Mouse (Mus musculus) forebrain, embryonic 11.5 days (tissue): ENCODE results near the gene Rpl13a. TPM values are rescaled to one million over a fixed set of nuclear protein-coding genes. Genes with fewer than 3 reads are reported as not detected.
"Not testable (repeated sequence)": the region's sequence is repeated elsewhere in the genome, so short reads cannot be mapped to it uniquely, and the experiment has no call there.

Source experiments
- ATAC-seq: fragments of 200-750 bp; cut with Nextera tagmentation; replicated peaks from 2 replicates; pipeline ENCODE4 v1.8.0; 2017; ENCODE audit warnings: moderate TSS enrichment; ENCODE audit not compliant: low FRiP score
- DNase-seq: peaks from one replicate; pipeline ENCODE4 v3.0.0-alpha.2; 2017; ENCODE audit warnings: low spot score
- H3K27ac ChIP-seq: fragments of 300-500 bp; sonication (generic); 2 replicates; pipeline ENCODE4 v1.5.1; 2014; ENCODE audit warnings: low read depth, low read length
- H3K27me3 ChIP-seq: fragments of 300-500 bp; sonication (generic); 2 replicates; pipeline ENCODE4 v1.6.1; 2014; ENCODE audit warnings: mild to moderate bottlenecking, low read length, mixed read lengths; ENCODE audit not compliant: control insufficient read depth, insufficient read depth
- H3K36me3 ChIP-seq: fragments of 300-500 bp; sonication (generic); 2 replicates; pipeline ENCODE4 v1.6.1; 2014; ENCODE audit warnings: mild to moderate bottlenecking, low read length, moderate library complexity, mixed read lengths; ENCODE audit not compliant: control insufficient read depth, insufficient read depth
- H3K4me1 ChIP-seq: fragments of 300-500 bp; sonication (generic); replicated peaks from 2 replicates; pipeline ENCODE4 v1.6.1; 2014; ENCODE audit warnings: low read length, mixed read lengths; ENCODE audit not compliant: control insufficient read depth, insufficient read depth
- H3K4me2 ChIP-seq: fragments of 300-500 bp; sonication (generic); 2 replicates; pipeline ENCODE4 v1.6.1; 2014; ENCODE audit warnings: low read depth, mild to moderate bottlenecking, low read length, moderate library complexity, mixed read lengths; ENCODE audit not compliant: severe bottlenecking
- H3K4me3 ChIP-seq: fragments of 300-500 bp; sonication (generic); 2 replicates; pipeline ENCODE4 v1.5.1; 2014; ENCODE audit warnings: low read depth, low read length
- H3K9ac ChIP-seq: fragments of 300-500 bp; sonication (generic); 2 replicates; pipeline ENCODE4 v1.6.1; 2014; ENCODE audit warnings: low read length
- H3K9me3 ChIP-seq: fragments of 300-500 bp; sonication (generic); 2 replicates; pipeline ENCODE4 v1.6.1; 2016; ENCODE audit warnings: low read length, mixed read lengths; ENCODE audit not compliant: control insufficient read depth
- WGBS: fragments of 180-500 bp; shearing (Covaris S2); extraction: QIAGEN DNeasy Blood & Tissue Kit; methylation state at CpG from one replicate; pipeline ENCODE4 v1.1.7; 2014; 5-methylcytosine and 5-hydroxymethylcytosine counted together
- polyA plus RNA-seq: library from polyadenylated mRNA; unstranded; fragments of >200 nt; fragmentation: Nextera tagmentation; extraction: Ambion mirVana; gene quantifications from 2 replicates; pipeline ENCODE4 v1.2.1, GENCODE M21; 2014

Gene Rpl13a
- polyA plus RNA-seq, 1 experiment from 2014 or later = 1,164 TPM

DNA sequence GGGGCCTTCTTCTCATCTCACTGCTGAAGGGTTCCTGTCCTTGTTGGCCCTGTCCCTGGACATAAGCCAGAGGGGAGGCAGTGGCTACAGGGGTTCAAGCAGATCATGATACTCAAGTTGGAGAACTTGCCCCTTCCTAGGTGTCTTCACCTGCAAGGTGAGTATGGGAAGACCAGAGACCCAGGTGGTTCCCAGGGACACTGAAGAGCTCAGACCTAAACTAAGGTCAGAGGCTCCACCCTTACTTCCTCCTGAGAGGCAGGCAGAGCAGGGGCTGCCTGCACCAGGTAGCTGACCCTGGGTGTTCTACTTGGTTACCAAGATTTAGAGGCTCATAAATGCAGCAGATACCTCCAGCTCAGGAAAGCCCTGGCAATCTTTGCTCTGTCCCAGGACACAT, 6.6 kb downstream of the Rpl13a start:
- DNase-seq = no peak
- no peak overlapping the region for H3K9ac ChIP-seq
- no peak for ATAC-seq
- no peak overlapping the region for H3K4me3 ChIP-seq
- H3K27me3 ChIP-seq = no peaks in the 10 kb centered on the region
- no peaks in the 10 kb centered on the region for H3K9me3 ChIP-seq
- H3K4me1 ChIP-seq = peaks cover 23% of the 10 kb centered on the region
- H3K36me3 ChIP-seq = peaks cover 40% of the 10 kb centered on the region
- no peak overlapping the region for H3K4me2 ChIP-seq
- H3K27ac ChIP-seq = no peak overlapping the region

- no peak overlapping the region for H3K9ac ChIP-seq
- H3K9me3 ChIP-seq = no peaks in the 10 kb centered on the region
- H3K4me2 ChIP-seq = no peak overlapping the region
- WGBS = 70% methylated on average over 8 of the region's 8 CpGs
- ATAC-seq = no peak
- H3K4me1 ChIP-seq = peaks cover 18% of the 10 kb centered on the region
- peaks cover 34% of the 10 kb centered on the region for H3K36me3 ChIP-seq
- H3K27me3 ChIP-seq = no peaks in the 10 kb centered on the region
- H3K4me3 ChIP-seq = no peak overlapping the region
- DNase-seq = no peak
- no peak overlapping the region for H3K27ac ChIP-seq
Observed at GRCm38 (mm10) chr7:45121404-45121803, 7.2 kb downstream of the Rpl13a start.

- Histone ChIP-seq H3K9me3 (no peaks in the 10 kb centered on the region), H3K27ac (no peak overlapping the region), H3K27me3 (no peaks in the 10 kb centered on the region), H3K36me3 (peaks cover 31% of the 10 kb centered on the region; the same call in 1 of the 2 replicates), H3K4me3 (no peak overlapping the region), H3K4me2 (no peak overlapping the region), H3K4me1 (peaks cover 14% of the 10 kb centered on the region; the same call in 1 of the 2 replicates), H3K9ac (no peak overlapping the region)
- WGBS = 88% methylated on average over 5 of the region's 5 CpGs
- DNase-seq (no peak), ATAC-seq (no peak)
Observed at GRCm38 (mm10) chr7:45119780-45120709, 8.5 kb downstream of the Rpl13a start.

- Histone ChIP-seq H3K27me3 (no peaks in the 10 kb centered on the region), H3K36me3 (peaks cover 31% of the 10 kb centered on the region; the same call in 1 of the 2 replicates), H3K4me2 (no peak overlapping the region), H3K27ac (no peak overlapping the region), H3K9ac (no peak overlapping the region), H3K9me3 (no peaks in the 10 kb centered on the region), H3K4me1 (peaks cover 9% of the 10 kb centered on the region; the same call in 1 of the 2 replicates), H3K4me3 (no peak overlapping the region)
- WGBS = 92% methylated on average over 6 of the region's 6 CpGs
- ATAC-seq (no peak), DNase-seq (no peak)
Observed at GRCm38 (mm10) chr7:45118336-45118735, 10.2 kb downstream of the Rpl13a start.

DNA sequence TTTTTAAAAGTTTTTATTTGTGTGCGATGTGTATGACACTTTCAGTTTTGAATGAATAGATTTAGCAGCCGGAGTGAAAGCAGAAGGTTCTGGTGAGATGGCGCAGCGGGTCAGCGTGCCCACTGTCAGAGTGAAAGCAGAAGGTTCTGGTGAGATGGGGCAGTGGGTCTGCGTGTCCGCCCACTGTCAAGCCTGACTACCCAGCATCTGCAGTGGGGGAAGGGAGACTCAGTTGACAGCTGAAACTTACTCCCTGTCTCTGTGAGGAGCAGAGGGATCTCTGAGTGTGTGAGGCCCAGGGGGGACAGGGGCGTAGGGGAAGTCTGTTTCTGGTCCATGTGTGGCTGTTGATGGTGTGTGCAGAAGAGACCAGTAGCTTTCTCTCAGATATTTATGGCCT, 11.0 kb downstream of the Rpl13a start:
- Histone ChIP-seq H3K4me2 (no peak overlapping the region), H3K4me1 (peaks cover 3% of the 10 kb centered on the region; the same call in 1 of the 2 replicates), H3K27me3 (no peaks in the 10 kb centered on the region), H3K27ac (no peak overlapping the region), H3K9me3 (no peaks in the 10 kb centered on the region), H3K4me3 (no peak overlapping the region), H3K9ac (no peak overlapping the region), H3K36me3 (peaks cover 25% of the 10 kb centered on the region; the same call in 1 of the 2 replicates)
- WGBS = 89% methylated on average over 8 of the region's 8 CpGs
- no peak for DNase-seq
- ATAC-seq = no peak

DNA sequence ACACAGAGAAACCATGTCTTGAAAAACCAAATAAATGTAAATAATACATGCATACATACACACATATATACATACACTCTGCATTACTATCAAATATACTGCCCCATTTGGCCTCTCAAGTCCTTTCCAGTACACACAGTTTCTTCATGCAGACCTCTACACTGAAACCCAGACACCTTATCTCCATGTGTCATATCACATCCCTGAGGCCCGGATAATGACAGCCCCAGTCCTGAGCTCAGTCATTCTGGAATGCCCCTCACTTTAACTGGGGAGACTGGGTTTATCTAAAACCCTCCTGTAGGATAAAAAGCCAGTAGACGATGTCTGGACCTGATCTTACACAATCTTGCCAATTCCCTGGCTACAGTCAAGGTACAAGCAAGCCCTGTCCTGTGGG, 15.1 kb downstream of the Rpl13a start:
- no peak for DNase-seq
- Histone ChIP-seq H3K4me2 (no peak overlapping the region), H3K4me1 (no peaks in the 10 kb centered on the region), H3K27me3 (no peaks in the 10 kb centered on the region), H3K4me3 (no peak overlapping the region), H3K27ac (no peak overlapping the region), H3K36me3 (no peaks in the 10 kb centered on the region), H3K9me3 (no peaks in the 10 kb centered on the region), H3K9ac (no peak overlapping the region)
- 88% methylated on average over 2 of the region's 2 CpGs for WGBS
- ATAC-seq = no peak

GRCm38 (mm10) chr7:45112529-45112928, 16.0 kb downstream of the Rpl13a start:
- H3K4me1 ChIP-seq = no peaks in the 10 kb centered on the region
- no peak overlapping the region for H3K9ac ChIP-seq
- WGBS = 70% methylated on average over 3 of the region's 3 CpGs
- no peak overlapping the region for H3K4me3 ChIP-seq
- H3K9me3 ChIP-seq = no peaks in the 10 kb centered on the region
- H3K4me2 ChIP-seq = no peak overlapping the region
- no peaks in the 10 kb centered on the region for H3K36me3 ChIP-seq
- DNase-seq (no peak), ATAC-seq (no peak)
- H3K27ac ChIP-seq = no peak overlapping the region
- H3K27me3 ChIP-seq = no peaks in the 10 kb centered on the region

DNA sequence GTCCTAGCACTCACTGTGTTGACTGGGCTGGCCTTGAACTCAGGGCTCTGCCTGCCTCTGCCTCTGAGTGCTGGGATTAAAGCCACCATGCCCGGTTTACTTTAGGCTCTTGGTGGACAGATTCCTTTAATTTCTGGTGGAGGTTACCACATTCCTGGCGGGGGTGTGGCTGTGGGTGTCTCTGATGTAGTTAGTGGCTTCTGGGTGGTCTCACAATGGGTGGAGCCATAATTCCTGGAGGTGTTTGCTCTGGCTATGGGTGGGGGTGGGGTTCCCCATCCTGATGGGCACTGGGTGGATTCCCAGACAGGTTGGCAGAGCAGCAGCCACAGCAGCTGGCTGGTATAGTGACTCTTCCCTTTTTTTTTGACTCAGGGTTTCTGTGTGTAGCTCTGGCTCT, 16.6 kb downstream of the Rpl13a start:
- ATAC-seq = no peak
- Histone ChIP-seq H3K9me3 (no peaks in the 10 kb centered on the region), H3K4me1 (no peaks in the 10 kb centered on the region), H3K4me2 (no peak overlapping the region), H3K9ac (no peak overlapping the region), H3K27ac (no peak overlapping the region), H3K36me3 (no peaks in the 10 kb centered on the region), H3K27me3 (no peaks in the 10 kb centered on the region), H3K4me3 (no peak overlapping the region)
- WGBS = 57% methylated on average over 2 of the region's 2 CpGs
- no peak for DNase-seq

- not testable (repeated sequence) for H3K4me2 ChIP-seq, H3K9me3 ChIP-seq
Observed at GRCm38 (mm10) chr7:45110089-45110488, 18.5 kb downstream of the Rpl13a start.

More at GRCm38 (mm10) chr7:45110089-45110488, 18.5 kb downstream of the Rpl13a start:
- not testable (repeated sequence) for H3K27me3 ChIP-seq, H3K36me3 ChIP-seq, H3K4me1 ChIP-seq, H3K9ac ChIP-seq, H3K4me3 ChIP-seq, DNase-seq, H3K27ac ChIP-seq, ATAC-seq
- WGBS = 82% methylated on average over 4 of the region's 4 CpGs
